Mouse (Mus musculus) myocyte (in vitro differentiated cells): ENCODE data around the gene Cxcl14. TPM values are rescaled to one million over a fixed set of nuclear protein-coding genes. Genes with fewer than 3 reads are reported as not detected.

ENCODE experiments used
- H3K27me3 ChIP-seq: one replicate; pipeline ENCODE4 v1.6.1; 2011; ENCODE audit not compliant: control insufficient read depth, insufficient read depth, insufficient read length
- H3K36me3 ChIP-seq: one replicate; pipeline ENCODE4 v1.6.1; 2011; ENCODE audit not compliant: control insufficient read depth, insufficient read depth
- H3K4me2 ChIP-seq: one replicate; pipeline ENCODE4 v1.6.1; 2011; ENCODE audit warnings: low read depth, control low read depth
- H3K4me3 ChIP-seq: one replicate; pipeline ENCODE4 v1.5.1; 2011; ENCODE audit warnings: mild to moderate bottlenecking, control low read depth, moderate library complexity
- H3K79me2 ChIP-seq: one replicate; pipeline ENCODE4 v1.6.1; 2011; ENCODE audit not compliant: control insufficient read depth, insufficient read depth
- H3ac ChIP-seq: one replicate; pipeline ENCODE4 v1.6.1; 2011; ENCODE audit not compliant: control insufficient read depth, insufficient read length
- CEBPB ChIP-seq: IDR thresholded peaks from 2 replicates; pipeline ENCODE4 v1.6.1; 2011; ENCODE audit warnings: mild to moderate bottlenecking, moderate library complexity; ENCODE audit not compliant: poor library complexity, insufficient read depth, severe bottlenecking
- E2F4 ChIP-seq: IDR thresholded peaks from one replicate; pipeline ENCODE4 v1.6.1; 2011; ENCODE audit warnings: mild to moderate bottlenecking, control low read depth, moderate library complexity; ENCODE audit not compliant: insufficient read depth
- MAX ChIP-seq: IDR thresholded peaks from one replicate; pipeline ENCODE4 v1.6.1; 2011; ENCODE audit warnings: low read depth, mild to moderate bottlenecking, control low read depth
- MYOD1 ChIP-seq, 3 experiments: IDR thresholded peaks; one replicate each; pipeline ENCODE4 v1.6.1; 2011; ENCODE audit warnings: control low read depth in 2 of 3, low read depth in 2 of 3, mild to moderate bottlenecking in 2 of 3, moderate library complexity in 1 of 3; ENCODE audit not compliant: insufficient read length in 2 of 3, control insufficient read depth in 1 of 3
- MYOG ChIP-seq, 3 experiments: IDR thresholded peaks; one replicate each; pipeline ENCODE4 v1.6.1; 2011; ENCODE audit warnings: control low read depth in 2 of 3, low read depth in 2 of 3, mild to moderate bottlenecking in 2 of 3; ENCODE audit not compliant: insufficient read length in 2 of 3, control insufficient read depth in 1 of 3, insufficient read depth in 1 of 3
- POLR2A ChIP-seq: IDR thresholded peaks from one replicate; pipeline ENCODE4 v1.6.1; 2011; ENCODE audit warnings: low read depth, mild to moderate bottlenecking, control low read depth, moderate library complexity; ENCODE audit not compliant: insufficient read length
- POLR2AphosphoS2 ChIP-seq: IDR thresholded peaks from one replicate; pipeline ENCODE4 v1.6.1; 2011; ENCODE audit warnings: low read depth, control low read depth; ENCODE audit not compliant: insufficient read length
- REST ChIP-seq: IDR thresholded peaks from one replicate; pipeline ENCODE4 v1.6.1; 2011; ENCODE audit warnings: mild to moderate bottlenecking, control low read depth, moderate library complexity; ENCODE audit not compliant: insufficient read depth, insufficient read length
- SRF ChIP-seq: IDR thresholded peaks from one replicate; pipeline ENCODE4 v1.6.1; 2011; ENCODE audit warnings: low read depth; ENCODE audit not compliant: control insufficient read depth, insufficient read length
- TCF12 ChIP-seq: IDR thresholded peaks from one replicate; pipeline ENCODE4 v1.6.1; 2011; ENCODE audit warnings: mild to moderate bottlenecking, control low read depth; ENCODE audit not compliant: poor library complexity, insufficient read depth, severe bottlenecking
- TCF3 ChIP-seq: IDR thresholded peaks from one replicate; pipeline ENCODE4 v1.6.1; 2011; ENCODE audit warnings: low read depth, control low read depth; ENCODE audit not compliant: insufficient read length
- USF1 ChIP-seq: IDR thresholded peaks from one replicate; pipeline ENCODE4 v1.6.1; 2011; ENCODE audit warnings: low read depth, mild to moderate bottlenecking, control low read depth, moderate library complexity
- polyA plus RNA-seq: library from polyadenylated mRNA; unstranded; fragments of >200 nt; fragmentation: generic; extraction: Trizol; gene quantifications from one replicate; pipeline ENCODE4 v1.2.1, GENCODE M21; 2012; ENCODE audit warnings: missing spikeins

Cxcl14 gene
- polyA plus RNA-seq: not detected

DNA sequence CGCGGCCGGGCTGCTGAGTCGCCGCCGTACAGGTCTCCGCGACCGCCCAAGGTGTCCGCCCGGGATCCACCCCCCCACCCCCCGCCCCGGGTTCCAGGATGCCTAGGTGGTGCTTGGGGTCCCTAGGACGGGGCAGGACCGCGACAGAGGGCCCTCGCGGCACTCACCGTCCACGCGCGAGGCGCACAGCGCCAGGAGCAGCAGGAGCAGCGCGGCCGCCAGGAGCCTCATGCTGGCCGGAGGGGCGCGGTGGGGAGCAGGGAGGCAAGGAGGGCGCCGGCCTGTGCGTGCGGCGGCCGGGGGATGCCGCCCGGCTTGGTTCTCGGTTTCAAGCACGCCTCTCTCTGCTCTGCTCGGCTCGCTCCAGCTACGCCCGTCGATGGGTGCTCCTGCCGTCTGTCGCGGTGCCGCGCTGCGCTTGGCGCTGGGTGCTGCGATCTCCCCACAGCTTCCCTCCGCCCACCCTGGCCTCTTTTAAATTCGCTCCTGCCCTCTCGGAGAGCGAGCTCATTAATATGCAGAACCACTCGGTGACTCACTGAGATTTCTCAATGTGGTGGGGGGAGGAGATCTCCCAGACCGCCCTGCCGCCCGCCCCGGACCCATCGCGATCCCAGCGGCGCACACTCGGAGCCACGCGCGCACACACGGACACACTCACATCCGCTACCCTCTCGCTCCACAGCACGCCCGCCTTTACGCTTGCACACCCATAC is at the start of gene Cxcl14:
Gene Cxcl14, minus strand, starts transcription at position 609 of the 716 bp plus-strand sequence.
- H3K79me2 ChIP-seq: no peaks in the 10 kb centered on the region
- no peak within 1 kb of the TSS for H3ac ChIP-seq
- no peak within 1 kb of the TSS for H3K4me2 ChIP-seq
- no peak within 1 kb of the TSS for H3K4me3 ChIP-seq
- no peaks in the 10 kb centered on the region for H3K36me3 ChIP-seq
- peaks cover 39% of the 10 kb centered on the region for H3K27me3 ChIP-seq
- TF ChIP-seq MYOG (IDR thresholded peaks at IDR 0.05; ENCODE audit: control insufficient read depth in 1 of 3, insufficient read depth in 1 of 3, insufficient read length in 2 of 3, low read depth in 2 of 3) (no peak), SRF (no peak), TCF3 (no peak), USF1 (no peak), POLR2AphosphoS2 (no peak), POLR2A (no peak), MYOD1 (IDR thresholded peaks at IDR 0.05; ENCODE audit: control insufficient read depth in 1 of 3, insufficient read length in 2 of 3, low read depth in 2 of 3) (no peak), TCF12 (no peak), E2F4 (no peak), CEBPB (no peak), REST (no peak)

DNA sequence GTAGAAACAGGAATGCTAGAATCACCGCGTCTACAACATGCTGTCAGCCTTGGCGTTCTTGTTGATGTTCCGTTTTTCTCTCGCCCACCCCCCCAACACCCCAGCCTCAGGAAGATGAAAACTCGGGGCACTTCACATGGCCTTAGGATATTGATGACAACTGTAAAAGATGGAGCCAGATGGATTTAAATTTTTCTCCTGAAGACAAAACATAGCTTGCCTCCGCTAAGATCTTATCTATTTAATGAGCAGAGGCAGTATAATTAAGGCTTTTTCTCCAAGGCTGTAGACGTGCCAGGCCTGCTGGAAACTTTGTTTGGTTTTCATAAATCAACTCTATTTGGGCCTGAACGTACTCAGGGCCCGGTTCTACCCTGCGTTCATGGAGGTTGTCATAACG is 48.0 kb upstream of the Cxcl14 start:
- H3K36me3 ChIP-seq: no peaks in the 10 kb centered on the region
- no peak overlapping the region for H3K4me2 ChIP-seq
- H3K27me3 ChIP-seq: no peaks in the 10 kb centered on the region
- no peak overlapping the region for H3K4me3 ChIP-seq
- no peaks in the 10 kb centered on the region for H3K79me2 ChIP-seq
- no peak overlapping the region for H3ac ChIP-seq
- no peak for TF ChIP-seq MYOG (IDR thresholded peaks at IDR 0.05; ENCODE audit: control insufficient read depth in 1 of 3, insufficient read depth in 1 of 3, insufficient read length in 2 of 3, low read depth in 2 of 3)
- TF ChIP-seq POLR2A: no peak
- TF ChIP-seq TCF12: no peak
- no peak for TF ChIP-seq TCF3
- no peak for TF ChIP-seq REST

DNA sequence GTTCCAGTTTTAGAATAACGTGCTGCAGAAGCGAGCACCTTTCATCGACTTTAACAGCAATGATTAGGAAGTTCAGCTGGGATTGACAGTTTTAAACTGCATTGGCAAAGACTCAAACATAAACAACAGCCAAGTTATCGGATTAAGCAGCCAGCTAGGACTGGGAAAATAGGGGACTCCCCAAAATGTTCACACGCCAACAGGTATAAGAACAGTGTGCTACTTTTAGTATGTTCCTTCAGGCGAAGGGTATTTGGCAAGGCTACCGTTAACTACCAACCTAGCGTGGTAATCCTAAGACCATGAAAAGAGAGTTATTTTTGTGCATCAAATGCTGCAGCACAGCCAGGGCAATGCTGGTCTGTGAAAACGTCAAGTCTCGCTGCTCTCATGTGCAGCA is 46.1 kb upstream of the Cxcl14 start:
- Histone ChIP-seq H3K4me2 (no peak overlapping the region), H3K4me3 (no peak overlapping the region), H3K36me3 (no peaks in the 10 kb centered on the region), H3ac (no peak overlapping the region), H3K79me2 (no peaks in the 10 kb centered on the region), H3K27me3 (no peaks in the 10 kb centered on the region)
- TF ChIP-seq SRF (no peak), USF1 (no peak), POLR2A (no peak), MYOD1 (IDR thresholded peaks at IDR 0.05; ENCODE audit: control insufficient read depth in 1 of 3, insufficient read length in 2 of 3, low read depth in 2 of 3) (no peak), MYOG (IDR thresholded peaks at IDR 0.05; ENCODE audit: control insufficient read depth in 1 of 3, insufficient read depth in 1 of 3, insufficient read length in 2 of 3, low read depth in 2 of 3) (no peak), CEBPB (no peak), MAX (no peak), REST (no peak)

DNA sequence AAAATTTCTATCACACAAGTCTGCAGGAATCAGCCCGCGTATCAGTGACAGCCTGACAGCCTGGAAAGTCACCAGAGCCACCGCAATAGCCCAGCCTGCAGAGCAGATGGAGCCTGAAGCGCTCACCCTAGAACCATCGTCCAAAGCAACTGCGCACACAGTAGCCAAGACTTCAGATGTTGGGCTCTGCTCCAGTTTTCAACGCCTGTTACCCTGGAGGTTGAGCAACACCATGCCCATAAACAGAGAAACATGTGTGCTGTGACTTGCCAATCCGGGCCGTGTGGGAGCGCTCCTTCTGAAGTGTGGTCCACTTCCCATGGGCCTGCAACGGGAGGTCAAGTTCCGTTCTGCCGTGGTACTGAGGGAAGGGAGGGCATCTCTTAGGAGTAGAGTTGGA is 44.2 kb upstream of the Cxcl14 start:
- Histone ChIP-seq H3K27me3 (no peaks in the 10 kb centered on the region), H3ac (no peak overlapping the region), H3K79me2 (no peaks in the 10 kb centered on the region), H3K4me3 (no peak overlapping the region), H3K4me2 (no peak overlapping the region), H3K36me3 (no peaks in the 10 kb centered on the region)
- no peak for TF ChIP-seq SRF

DNA sequence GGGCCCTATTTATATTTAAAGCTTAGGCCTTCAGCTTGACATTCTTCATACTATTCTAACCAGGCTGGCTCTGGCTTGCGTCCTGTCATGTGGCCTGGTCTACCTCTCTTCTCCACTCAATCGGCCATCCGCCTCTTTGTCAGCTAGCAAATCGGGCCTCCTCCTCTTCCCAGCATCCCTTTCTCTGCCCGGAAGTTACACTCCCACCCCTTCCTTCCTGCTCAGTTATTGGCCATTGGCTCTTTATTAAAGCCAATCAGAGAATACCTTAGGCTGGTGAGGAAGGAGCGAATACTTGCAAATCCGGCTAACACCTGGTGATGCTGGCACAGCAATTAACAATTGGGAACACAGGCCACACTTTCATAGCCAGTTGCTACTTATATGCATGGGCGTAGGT is 43.5 kb upstream of the Cxcl14 start:
- H3K4me3 ChIP-seq: no peak overlapping the region
- H3K36me3 ChIP-seq: no peaks in the 10 kb centered on the region
- no peak for TF ChIP-seq CEBPB
- no peak for TF ChIP-seq SRF
- TF ChIP-seq E2F4: no peak
- no peak for TF ChIP-seq TCF3
- no peak for TF ChIP-seq POLR2AphosphoS2
- TF ChIP-seq MAX: no peak
- TF ChIP-seq POLR2A: no peak
- no peak for TF ChIP-seq USF1
- TF ChIP-seq TCF12: no peak
- no peak for TF ChIP-seq MYOD1 (IDR thresholded peaks at IDR 0.05; ENCODE audit: control insufficient read depth in 1 of 3, insufficient read length in 2 of 3, low read depth in 2 of 3)
- no peak for TF ChIP-seq REST
- H3K4me2 ChIP-seq: no peak overlapping the region
- no peaks in the 10 kb centered on the region for H3K27me3 ChIP-seq
- no peaks in the 10 kb centered on the region for H3K79me2 ChIP-seq
- no peak overlapping the region for H3ac ChIP-seq
